Mouse (Mus musculus): ENCODE results near the gene Psmb5. TPM values are rescaled to one million over a fixed set of nuclear protein-coding genes. Genes with fewer than 3 reads are reported as not detected.

Gene Psmb5
- total and polyA plus RNA-seq, 3 experiments, result 299 to 416 (median 411) TPM

GRCm38 (mm10) chr14:54583681-54584338 is 34.0 kb downstream of the Psmb5 start:
- dilution Hi-C loops (cut with MboI; ENCODE audit: extremely low pct_ligation_motif_present, extremely low pct_unique_long_range_greater_than_20kb, low sequenced_read_pairs) (no loop called here), in situ Hi-C loops (cut with MboI; ENCODE audit: low pct_ligation_motif_present, low pct_unique_long_range_greater_than_20kb, low sequenced_read_pairs) (no loop called here)
- Histone ChIP-seq H3K79me2 (replicated peaks; ENCODE audit: control insufficient read depth, extremely low read depth, insufficient read depth, poor library complexity, severe bottlenecking) (no peaks in the 10 kb centered on the region), H3K4me2 (ENCODE audit: insufficient read depth, low read depth, poor library complexity, severe bottlenecking) (no peak overlapping the region), H3K27ac (ENCODE audit: insufficient read depth, low read depth) (no peak overlapping the region), H3K4me1 (ENCODE audit: control insufficient read depth in 1 of 2, insufficient read depth in 2 of 2) (peaks cover 0 to 12% of the 10 kb centered on the region in 2 experiments; a peak in 1 of 4 replicates), H3K36me3 (replicated peaks in 1 of 2; ENCODE audit: control insufficient read depth in 1 of 2, insufficient read depth in 1 of 2, low read length in 1 of 2) (peaks cover 3 to 17% of the 10 kb centered on the region in 2 experiments), H3K9me3 (replicated peaks; ENCODE audit: low read length) (no peaks in the 10 kb centered on the region), H3K9ac (ENCODE audit: insufficient read depth, low read depth) (no peak overlapping the region), H3K27me3 (replicated peaks) (no peaks in the 10 kb centered on the region), H3K4me3 (replicated peaks in 1 of 3; ENCODE audit: low read depth in 2 of 3, low read length in 2 of 3, poor library complexity in 1 of 3) (no peak overlapping the region)
- peak; percentile 38 for TF ChIP-seq RAD21 (IDR thresholded peaks at IDR 0.05; ENCODE audit: low read depth, low read length)
- peak; percentile 7 to 66; a peak in 2 of 4 replicates for TF ChIP-seq CTCF (conservative IDR thresholded peaks at IDR 0.05 in 1 of 2, IDR thresholded peaks at IDR 0.05 in 1 of 2; ENCODE audit: low read depth in 2 of 2, low read length in 2 of 2)
- TF ChIP-seq USF1 (IDR thresholded peaks at IDR 0.05; ENCODE audit: low read depth, low read length), result no peak
- peak; percentile 46 for TF ChIP-seq SMC3 (IDR thresholded peaks at IDR 0.05; ENCODE audit: low read depth, low read length)
- peak; percentile 49 for DNase-seq (ENCODE audit: extremely low read depth)

- in situ Hi-C loops (cut with MboI; ENCODE audit: low pct_ligation_motif_present, low pct_unique_long_range_greater_than_20kb, low sequenced_read_pairs) (no loop called here), dilution Hi-C loops (cut with MboI; ENCODE audit: extremely low pct_ligation_motif_present, extremely low pct_unique_long_range_greater_than_20kb, low sequenced_read_pairs) (no loop called here)
- Histone ChIP-seq H3K4me3 (replicated peaks in 1 of 3; ENCODE audit: low read depth in 2 of 3, low read length in 2 of 3, poor library complexity in 1 of 3) (no peak overlapping the region), H3K27ac (ENCODE audit: insufficient read depth, low read depth) (no peak overlapping the region), H3K79me2 (replicated peaks; ENCODE audit: control insufficient read depth, extremely low read depth, insufficient read depth, poor library complexity, severe bottlenecking) (no peaks in the 10 kb centered on the region), H3K27me3 (replicated peaks) (no peaks in the 10 kb centered on the region), H3K36me3 (replicated peaks in 1 of 2; ENCODE audit: control insufficient read depth in 1 of 2, insufficient read depth in 1 of 2, low read length in 1 of 2) (peaks cover 3 to 17% of the 10 kb centered on the region in 2 experiments), H3K9me3 (replicated peaks; ENCODE audit: low read length) (peaks cover 3% of the 10 kb centered on the region), H3K4me1 (ENCODE audit: control insufficient read depth in 1 of 2, insufficient read depth in 2 of 2) (peaks cover 0 to 17% of the 10 kb centered on the region in 2 experiments; a peak in 1 of 4 replicates), H3K9ac (ENCODE audit: insufficient read depth, low read depth) (no peak overlapping the region), H3K4me2 (ENCODE audit: insufficient read depth, low read depth, poor library complexity, severe bottlenecking) (no peak overlapping the region)
- TF ChIP-seq MXI1 (IDR thresholded peaks at IDR 0.05; ENCODE audit: low read depth, low read length) (no peak), POLR2AphosphoS2 (IDR thresholded peaks at IDR 0.05; ENCODE audit: low read depth, low read length) (no peak), MEF2A (IDR thresholded peaks at IDR 0.05; ENCODE audit: borderline replicate concordance, low read depth, low read length) (no peak), IRF4 (IDR thresholded peaks at IDR 0.05; ENCODE audit: low read depth, low read length) (no peak), ZNF384 (IDR thresholded peaks at IDR 0.05; ENCODE audit: low read depth, low read length) (no peak), GABPA (IDR thresholded peaks at IDR 0.05; ENCODE audit: insufficient replicate concordance, low read depth, low read length) (no peak), E2F4 (IDR thresholded peaks at IDR 0.05; ENCODE audit: insufficient replicate concordance, low read depth, low read length) (no peak), ZKSCAN1 (IDR thresholded peaks at IDR 0.05; ENCODE audit: borderline replicate concordance, low read depth, low read length) (no peak), NRF1 (IDR thresholded peaks at IDR 0.05; ENCODE audit: low read depth, low read length) (no peak), TCF12 (IDR thresholded peaks at IDR 0.05; ENCODE audit: low read depth, low read length) (no peak), JUN (IDR thresholded peaks at IDR 0.05; ENCODE audit: insufficient read depth, low read depth, low read length) (no peak)
- DNase-seq (ENCODE audit: extremely low read depth), result no peak
Observed at GRCm38 (mm10) chr14:54582536-54582935, 35.3 kb downstream of the Psmb5 start.
